Mouse (Mus musculus): ENCODE measurements around the gene Adamts2.

Gene Adamts2

GRCm38 (mm10) chr11:50601641-50602355, at the start of gene Adamts2:
Gene Adamts2 (plus strand): TSS chr11:50602084.
- no peak for DNase-seq (ENCODE audit: low spot score in 2 of 2)

DNA sequence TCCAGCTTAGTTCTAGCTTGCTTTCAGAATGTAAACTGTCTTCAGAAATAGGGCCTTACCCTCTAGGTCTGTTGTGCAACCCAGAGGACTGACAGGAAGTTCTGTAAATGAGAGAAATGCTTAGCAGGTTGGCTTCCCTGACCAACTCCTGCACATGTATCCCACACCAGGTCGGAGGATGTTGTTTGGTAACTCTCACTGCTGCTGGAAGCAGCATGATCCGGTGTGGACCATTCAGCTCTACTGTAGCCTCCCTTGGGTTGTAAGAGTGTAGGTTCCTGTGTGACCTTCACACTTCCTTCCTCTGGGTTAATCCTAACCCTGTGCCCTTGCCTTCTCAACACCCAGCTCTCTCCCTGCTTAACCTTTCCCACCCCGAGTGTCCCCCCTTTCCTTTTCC, 44.8 kb upstream of the Adamts2 start:
- DNase-seq (ENCODE audit: low spot score in 2 of 2), result no peak

- no peak for DNase-seq (ENCODE audit: low spot score in 2 of 2)
Observed at GRCm38 (mm10) chr11:50559108-50559507, 42.8 kb upstream of the Adamts2 start.

GRCm38 (mm10) chr11:50565466-50566211, 36.2 kb upstream of the Adamts2 start:
- no peak for DNase-seq (ENCODE audit: low spot score in 2 of 2)

DNA sequence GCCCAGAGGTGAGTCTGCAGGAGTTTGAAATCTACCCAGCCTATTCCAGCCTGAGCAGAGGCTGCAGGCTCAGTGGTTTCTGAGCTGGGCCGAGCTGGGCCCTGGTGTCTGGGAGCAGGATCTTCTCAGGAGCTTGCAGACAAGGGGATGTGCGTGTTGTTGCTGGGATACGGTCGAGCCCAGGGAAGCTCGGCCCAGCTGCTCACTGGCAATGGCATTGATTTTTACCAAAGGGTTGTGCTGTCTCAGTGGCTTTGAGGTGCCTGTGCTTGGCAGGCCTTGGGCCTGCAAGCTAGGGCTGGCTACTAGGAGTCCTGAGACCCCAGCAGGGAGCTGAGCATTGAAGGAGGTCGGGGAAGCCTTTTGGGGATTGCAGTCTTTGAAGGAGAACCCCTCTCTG, 30.4 kb upstream of the Adamts2 start:
- DNase-seq (ENCODE audit: low spot score in 2 of 2), result no peak

DNA sequence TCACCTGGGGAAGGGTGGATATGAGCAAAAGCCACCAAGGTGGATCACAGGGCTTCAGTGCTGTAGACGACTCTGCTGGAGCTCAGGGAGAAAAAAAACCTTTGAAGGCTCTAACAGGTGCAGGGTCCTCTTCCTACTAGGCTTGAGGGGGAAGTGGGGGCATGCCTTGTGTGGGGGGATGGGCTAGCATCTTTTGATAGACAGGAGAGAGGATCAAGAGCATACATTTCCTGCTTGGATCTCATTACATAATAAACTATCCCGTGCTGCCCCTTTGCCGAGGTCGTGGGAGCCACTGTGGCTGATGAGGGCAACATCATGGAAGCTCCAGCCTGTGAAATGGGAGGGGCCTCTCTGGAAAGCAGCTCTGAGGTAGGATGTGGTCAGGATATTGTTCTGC, 25.4 kb upstream of the Adamts2 start:
- no peak for DNase-seq (ENCODE audit: low spot score in 2 of 2)

DNA sequence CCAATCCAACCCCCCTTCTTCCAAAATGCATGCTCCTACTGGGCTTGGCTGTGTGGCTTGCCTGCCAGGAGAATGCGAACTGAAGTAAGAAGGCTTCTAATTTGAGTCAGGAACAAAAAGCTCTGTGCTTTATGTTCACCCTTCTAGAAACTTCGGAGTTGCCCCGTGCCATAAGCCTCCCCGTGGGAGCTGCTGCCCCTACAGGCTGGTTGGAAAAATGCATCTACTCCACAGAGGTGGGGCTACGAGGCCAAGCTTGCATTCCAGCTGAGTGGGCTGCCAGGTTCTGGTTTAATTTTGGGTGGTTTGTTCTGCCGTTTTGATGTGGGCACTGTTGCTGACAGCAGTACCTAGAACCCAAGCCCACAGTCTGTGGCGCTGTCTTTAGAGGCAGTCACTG, 14.9 kb upstream of the Adamts2 start:
- peak in 1 of 2 experiments; percentile 17 for DNase-seq (ENCODE audit: low spot score in 2 of 2)

DNA sequence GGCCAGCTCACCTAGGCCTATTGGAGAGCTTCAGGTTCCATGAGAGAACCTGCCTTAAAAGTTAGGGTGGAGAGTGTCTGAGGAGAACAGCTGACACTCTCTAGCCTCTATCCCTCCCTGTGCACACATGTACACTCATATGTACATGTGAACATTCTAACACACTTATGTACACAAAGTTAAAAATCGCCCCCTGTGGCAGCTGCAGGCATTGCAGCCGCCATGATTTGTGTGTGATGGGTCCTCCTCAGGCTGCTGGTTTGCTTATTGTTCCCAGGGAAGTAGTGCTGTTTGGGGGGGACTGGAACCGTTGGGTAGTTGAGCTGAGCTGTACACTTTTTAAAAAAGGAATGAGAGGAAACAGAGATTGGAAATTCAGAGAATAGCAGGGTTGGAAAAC, 14.1 kb upstream of the Adamts2 start:
- peak in 1 of 2 experiments; percentile 18 for DNase-seq (ENCODE audit: low spot score in 2 of 2)

DNA sequence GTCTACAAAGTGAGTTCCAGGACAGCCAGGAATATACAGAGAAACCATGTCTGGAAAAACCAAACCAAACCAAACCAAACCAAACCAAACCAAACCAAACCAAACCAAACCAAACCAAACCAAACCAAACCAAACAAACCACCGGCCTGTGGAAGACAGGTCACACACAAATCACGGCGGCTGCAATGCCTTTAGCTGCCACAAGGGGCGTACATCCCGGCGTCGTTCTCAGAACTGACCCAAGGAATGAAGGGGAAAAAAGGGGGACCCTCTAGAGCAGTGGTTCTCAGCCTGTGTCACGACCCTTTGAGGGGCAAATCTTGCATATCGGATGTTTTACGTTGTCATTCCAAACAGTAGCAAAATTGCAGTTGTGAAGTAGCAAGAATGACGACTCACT, 12.8 kb upstream of the Adamts2 start:
- peak in 1 of 2 experiments; percentile 29 for DNase-seq (ENCODE audit: low spot score in 2 of 2)

DNA sequence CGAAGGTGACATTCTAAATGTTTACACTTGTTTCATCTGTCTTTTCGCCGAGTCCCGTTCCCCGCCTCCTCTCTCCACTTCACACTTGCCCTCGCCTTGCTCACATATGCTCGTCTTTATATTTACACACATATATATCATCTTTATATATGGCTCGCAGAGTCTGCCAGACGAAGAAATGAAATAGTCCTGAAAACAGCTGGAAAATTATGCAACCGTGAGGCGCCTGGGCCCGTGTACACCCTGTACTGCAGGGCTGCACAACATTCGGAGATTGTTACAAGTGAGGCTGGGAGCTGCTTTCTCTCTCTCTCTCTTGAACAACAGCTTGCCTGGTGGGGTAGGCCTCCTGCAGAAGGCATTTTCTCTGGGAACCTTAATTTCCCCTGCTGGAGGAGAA, 10.8 kb upstream of the Adamts2 start:
- no peak for DNase-seq (ENCODE audit: low spot score in 2 of 2)

DNA sequence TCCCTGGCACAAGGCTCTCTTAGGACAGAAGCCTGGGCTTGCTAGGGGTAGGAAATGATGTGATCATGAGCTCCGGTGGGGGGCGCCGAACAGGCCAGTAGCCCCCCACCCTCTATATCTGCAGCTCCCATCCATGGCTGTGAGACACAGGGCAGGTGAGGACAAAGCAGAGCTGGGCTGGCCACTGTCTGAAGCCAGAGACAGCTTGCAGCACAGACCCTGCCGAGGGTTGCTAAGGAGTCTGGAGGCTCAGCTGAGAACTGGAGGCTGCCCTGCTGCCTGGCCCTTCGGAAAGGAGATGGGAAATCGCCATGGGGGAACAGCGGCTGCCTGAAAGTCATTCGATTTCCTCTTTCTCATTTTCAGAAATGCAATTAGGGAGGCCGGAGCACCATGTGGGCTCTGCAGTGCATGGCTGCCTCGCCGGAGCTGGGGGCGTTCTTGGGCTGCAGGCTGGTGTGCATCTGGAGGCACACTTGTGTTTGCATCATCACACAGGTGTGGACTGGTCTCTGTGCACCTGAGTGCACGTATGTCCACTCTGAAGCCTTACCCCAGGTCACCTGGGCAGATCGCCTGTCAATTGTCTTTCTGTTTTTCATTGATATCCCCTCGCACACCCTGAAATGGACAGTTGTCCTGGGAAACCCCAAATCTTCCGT, 8.9 kb upstream of the Adamts2 start:
- DNase-seq (ENCODE audit: low spot score in 2 of 2), result no peak

DNA sequence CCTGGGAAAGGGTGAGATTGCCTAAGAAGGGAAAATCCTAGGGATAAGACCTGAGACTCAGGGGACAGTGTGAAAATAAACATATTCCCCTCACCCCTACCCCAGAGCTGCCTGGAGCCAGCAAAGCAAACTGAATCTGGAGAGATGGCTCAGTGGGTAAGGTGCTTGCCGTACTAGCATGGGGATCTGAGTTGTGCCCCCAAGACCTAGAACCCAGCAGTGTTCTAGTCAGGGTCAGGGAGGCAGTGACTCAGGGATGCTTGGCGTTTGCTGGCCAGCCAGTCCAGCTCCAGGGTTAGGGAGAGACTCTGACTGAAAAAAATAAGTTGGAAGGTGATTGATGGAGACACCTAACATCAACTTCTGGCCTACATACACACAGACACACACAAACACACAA, 5.3 kb upstream of the Adamts2 start:
- DNase-seq (ENCODE audit: low spot score in 2 of 2), result no peak

GRCm38 (mm10) chr11:50599156-50599555, 2.7 kb upstream of the Adamts2 start:
- DNase-seq (ENCODE audit: low spot score in 2 of 2), result no peak

DNA sequence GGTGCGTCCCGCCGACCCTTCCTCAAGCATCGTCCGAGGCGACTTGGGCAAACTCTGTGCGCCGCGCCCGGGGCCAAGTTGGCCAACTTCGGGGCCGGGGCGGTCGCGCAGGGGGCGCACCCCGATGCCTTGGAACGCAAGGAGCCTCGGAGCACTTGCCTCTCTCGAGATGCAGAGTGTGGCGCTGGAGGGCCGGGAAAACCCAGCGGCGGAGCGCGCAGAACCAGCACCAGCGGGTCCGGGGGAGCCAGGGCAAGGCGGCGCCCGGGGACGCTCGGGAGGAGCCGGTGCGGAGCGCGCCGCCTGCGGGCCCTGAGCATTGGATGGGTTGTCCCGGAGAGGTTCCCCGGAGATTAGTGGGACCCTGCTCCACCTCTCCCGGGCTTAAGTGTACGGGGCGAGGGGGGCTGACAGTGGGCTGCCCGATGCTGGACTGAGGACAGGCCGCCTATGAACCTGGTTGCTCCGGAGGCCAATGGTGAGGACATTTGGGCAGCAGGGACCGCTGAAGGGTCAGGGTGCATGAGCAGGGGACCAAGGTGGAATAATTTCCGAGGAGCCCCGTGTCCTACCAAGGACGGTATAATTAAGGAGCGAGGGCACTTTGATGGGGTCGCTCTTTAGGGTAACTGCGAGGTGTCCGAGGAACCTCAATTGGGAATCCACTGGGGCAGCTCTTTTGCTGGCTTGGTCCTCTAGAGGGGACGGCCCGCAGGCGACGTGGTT, 635 bp downstream of the Adamts2 start:
- DNase-seq (ENCODE audit: low spot score in 2 of 2), result no peak

DNA sequence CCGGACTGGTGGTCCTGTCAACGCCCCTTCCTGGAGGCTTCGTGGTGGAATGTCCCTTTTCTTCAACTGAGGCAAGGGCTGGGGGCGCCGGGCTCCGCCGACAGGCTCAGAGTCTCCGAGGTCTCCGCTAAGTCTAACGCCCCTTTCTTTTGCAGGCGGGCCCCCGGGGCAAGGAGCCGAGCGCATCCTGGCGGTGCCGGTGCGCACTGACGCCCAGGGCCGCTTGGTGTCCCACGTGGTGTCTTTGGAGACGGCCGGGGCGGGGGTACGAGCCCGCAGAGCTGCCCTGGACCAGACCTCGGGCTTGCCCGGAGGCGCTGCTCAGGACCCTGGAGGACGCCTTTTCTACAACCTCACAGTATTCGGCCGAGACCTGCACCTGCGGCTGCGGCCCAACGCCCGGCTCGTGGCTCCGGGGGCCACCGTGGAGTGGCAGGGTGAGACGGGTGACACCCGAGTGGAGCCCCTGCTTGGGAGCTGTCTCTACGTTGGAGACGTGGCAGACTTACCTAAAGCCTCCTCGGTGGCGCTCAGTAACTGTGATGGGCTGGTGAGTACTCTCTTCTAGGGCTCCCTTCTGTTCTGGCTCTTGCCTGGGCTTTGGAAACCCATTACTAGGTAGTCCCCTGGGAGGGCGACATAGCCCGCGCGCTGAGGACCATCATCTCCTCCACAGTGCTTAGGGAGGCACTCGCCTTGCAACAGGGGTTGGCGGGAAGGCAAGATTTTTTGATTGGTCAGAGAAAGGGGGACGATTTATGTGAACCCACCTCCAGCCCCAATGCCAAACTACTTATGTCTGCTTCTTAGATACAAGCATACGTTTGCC, 1.4 kb downstream of the Adamts2 start:
- no peak for DNase-seq (ENCODE audit: low spot score in 2 of 2)

DNA sequence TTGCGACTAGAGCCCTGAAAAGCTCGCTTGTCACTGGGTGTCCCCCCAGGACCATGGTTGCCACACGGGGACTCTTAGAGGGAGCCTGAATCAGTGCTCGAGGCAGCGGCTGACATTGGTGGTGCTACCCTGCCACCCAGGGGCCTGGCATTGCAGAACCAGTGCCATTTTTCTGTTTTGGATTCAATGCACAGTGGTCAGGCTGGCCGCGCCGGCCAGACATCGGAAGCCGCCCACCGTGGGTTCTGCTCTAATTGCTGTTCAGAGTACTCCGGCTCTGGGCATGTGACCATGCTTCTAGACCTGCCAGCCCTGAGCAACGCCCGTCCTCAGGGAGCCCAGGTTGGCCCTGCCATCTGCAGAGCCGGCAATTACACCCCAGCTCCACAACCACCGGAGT, 2.5 kb downstream of the Adamts2 start:
- no peak for DNase-seq (ENCODE audit: low spot score in 2 of 2)

DNA sequence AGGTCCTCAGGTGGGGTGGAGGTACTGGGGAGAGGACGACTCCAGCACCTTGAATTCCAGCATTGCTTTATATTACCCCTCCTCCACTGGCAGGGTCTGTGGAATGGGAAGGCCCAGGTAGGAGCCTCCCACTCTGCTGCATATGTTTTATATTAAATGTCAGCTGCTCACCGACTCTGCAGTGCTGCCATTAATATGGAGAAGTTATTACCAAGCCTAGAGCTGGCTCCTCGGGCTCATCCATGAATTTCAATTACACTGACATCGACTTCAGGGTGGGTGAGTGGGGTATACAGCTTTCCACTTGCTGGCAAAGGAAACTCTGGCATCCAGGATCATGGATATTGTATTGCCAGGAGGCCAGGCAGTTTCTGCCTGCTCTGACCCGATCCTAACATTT, 9.3 kb downstream of the Adamts2 start:
- DNase-seq (ENCODE audit: low spot score in 2 of 2), result no peak

- no peak for DNase-seq (ENCODE audit: low spot score in 2 of 2)
Observed at GRCm38 (mm10) chr11:50617015-50617543, 15.2 kb downstream of the Adamts2 start.

DNA sequence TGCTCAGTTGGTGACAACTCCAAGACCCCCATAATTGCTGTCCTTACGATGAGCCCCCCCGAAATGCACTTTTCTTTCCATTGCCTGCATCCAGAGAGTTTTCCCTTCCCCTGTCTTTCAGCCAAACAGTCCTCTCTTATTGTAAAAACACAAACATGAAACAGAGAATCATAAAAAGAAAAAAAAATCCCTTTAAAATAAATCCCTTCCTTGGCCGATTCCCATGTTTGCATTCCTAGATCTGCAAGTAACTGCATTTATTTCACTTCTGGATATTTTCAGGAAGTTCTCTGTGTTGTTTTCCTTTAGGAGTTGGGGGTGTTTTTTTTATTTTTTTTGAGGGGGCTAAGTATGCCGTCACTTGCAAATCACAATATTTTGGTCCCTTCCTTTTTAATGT, 19.0 kb downstream of the Adamts2 start:
- no peak for DNase-seq (ENCODE audit: low spot score in 2 of 2)

GRCm38 (mm10) chr11:50621364-50621763, 19.5 kb downstream of the Adamts2 start:
- no peak for DNase-seq (ENCODE audit: low spot score in 2 of 2)

- DNase-seq (ENCODE audit: low spot score in 2 of 2), result no peak
Observed at GRCm38 (mm10) chr11:50622238-50622726, 20.4 kb downstream of the Adamts2 start.
